Mouse (Mus musculus): Measurements from ENCODE around the gene Pcdh15. TPM values are rescaled to one million over a fixed set of nuclear protein-coding genes. Genes with fewer than 3 reads are reported as not detected.

Gene Pcdh15
- polyA plus RNA-seq (2014; fragmentation: Nextera tagmentation; extraction: Ambion mirVana), result 0.62 and 0.63 TPM in 2 replicates

- H3K27ac ChIP-seq (ENCODE audit: low read depth, low read length), result no peak within 1 kb of the TSS
- peak within 1 kb of the TSS; percentile 57 for H3K4me2 ChIP-seq (replicated peaks; ENCODE audit: low read depth, low read length)
- H3K36me3 ChIP-seq (ENCODE audit: control insufficient read depth, insufficient read depth, low read length), result no peaks in the 10 kb centered on the region
- H3K27me3 ChIP-seq (ENCODE audit: control insufficient read depth, insufficient read depth, low read length), result peaks cover 43% of the 10 kb centered on the region
- ATAC-seq (ENCODE audit: low FRiP score, low TSS enrichment), result peak; percentile 35; the same call in 1 of the 2 replicates
- peak within 1 kb of the TSS; percentile 61 for H3K4me3 ChIP-seq (ENCODE audit: low read length)
- H3K9me3 ChIP-seq (ENCODE audit: control insufficient read depth, low read length), result no peaks in the 10 kb centered on the region
- under 1% methylated on average over 79 of the region's 79 CpGs for WGBS
- no peaks in the 10 kb centered on the region for H3K4me1 ChIP-seq (ENCODE audit: control insufficient read depth, insufficient read depth, low read length)
- H3K9ac ChIP-seq (ENCODE audit: low read depth, low read length), result peak within 1 kb of the TSS; percentile 32; the same call in 1 of the 2 replicates
These were observed at the start of gene Pcdh15 for GRCm38 (mm10) chr10:73098966-73099845. TSS of gene Pcdh15 (plus strand) at chr10:73099342.

GRCm38 (mm10) chr10:73052074-73052473, 47.1 kb upstream of the Pcdh15 start:
- ATAC-seq (ENCODE audit: low FRiP score, low TSS enrichment), result no peak
- Histone ChIP-seq H3K9ac (ENCODE audit: low read depth, low read length) (no peak overlapping the region), H3K4me2 (replicated peaks; ENCODE audit: low read depth, low read length) (no peak overlapping the region), H3K27me3 (ENCODE audit: control insufficient read depth, insufficient read depth, low read length) (no peaks in the 10 kb centered on the region), H3K4me1 (ENCODE audit: control insufficient read depth, insufficient read depth, low read length) (no peaks in the 10 kb centered on the region), H3K27ac (ENCODE audit: low read depth, low read length) (no peak overlapping the region), H3K36me3 (ENCODE audit: control insufficient read depth, insufficient read depth, low read length) (no peaks in the 10 kb centered on the region), H3K4me3 (ENCODE audit: low read length) (no peak overlapping the region), H3K9me3 (ENCODE audit: control insufficient read depth, low read length) (no peaks in the 10 kb centered on the region)
- WGBS, result 86% methylated on average over 6 of the region's 6 CpGs

- Histone ChIP-seq H3K36me3 (ENCODE audit: control insufficient read depth, insufficient read depth, low read length) (no peaks in the 10 kb centered on the region), H3K4me1 (ENCODE audit: control insufficient read depth, insufficient read depth, low read length) (no peaks in the 10 kb centered on the region), H3K27me3 (ENCODE audit: control insufficient read depth, insufficient read depth, low read length) (no peaks in the 10 kb centered on the region), H3K9me3 (ENCODE audit: control insufficient read depth, low read length) (no peaks in the 10 kb centered on the region), H3K9ac (ENCODE audit: low read depth, low read length) (no peak overlapping the region), H3K4me2 (replicated peaks; ENCODE audit: low read depth, low read length) (no peak overlapping the region), H3K4me3 (ENCODE audit: low read length) (no peak overlapping the region), H3K27ac (ENCODE audit: low read depth, low read length) (no peak overlapping the region)
- no peak for ATAC-seq (ENCODE audit: low FRiP score, low TSS enrichment)
- WGBS, result 77% methylated on average over 2 of the region's 2 CpGs
These were observed 39.4 kb upstream of the Pcdh15 start for GRCm38 (mm10) chr10:73059726-73060230.

GRCm38 (mm10) chr10:73086703-73087102, 12.4 kb upstream of the Pcdh15 start:
- H3K9me3 ChIP-seq (ENCODE audit: control insufficient read depth, low read length), result no peaks in the 10 kb centered on the region
- H3K36me3 ChIP-seq (ENCODE audit: control insufficient read depth, insufficient read depth, low read length), result no peaks in the 10 kb centered on the region
- H3K27ac ChIP-seq (ENCODE audit: low read depth, low read length), result no peak overlapping the region
- no peak overlapping the region for H3K4me2 ChIP-seq (replicated peaks; ENCODE audit: low read depth, low read length)
- no peaks in the 10 kb centered on the region for H3K27me3 ChIP-seq (ENCODE audit: control insufficient read depth, insufficient read depth, low read length)
- no peak overlapping the region for H3K4me3 ChIP-seq (ENCODE audit: low read length)
- no peaks in the 10 kb centered on the region for H3K4me1 ChIP-seq (ENCODE audit: control insufficient read depth, insufficient read depth, low read length)
- ATAC-seq (ENCODE audit: low FRiP score, low TSS enrichment), result no peak
- 78% methylated on average over 5 of the region's 5 CpGs for WGBS
- H3K9ac ChIP-seq (ENCODE audit: low read depth, low read length), result no peak overlapping the region

- Histone ChIP-seq H3K9me3 (ENCODE audit: control insufficient read depth, low read length) (no peaks in the 10 kb centered on the region), H3K27ac (ENCODE audit: low read depth, low read length) (no peak overlapping the region), H3K4me2 (replicated peaks; ENCODE audit: low read depth, low read length) (peak overlapping the region; percentile 48), H3K4me1 (ENCODE audit: control insufficient read depth, insufficient read depth, low read length) (no peaks in the 10 kb centered on the region), H3K36me3 (ENCODE audit: control insufficient read depth, insufficient read depth, low read length) (no peaks in the 10 kb centered on the region), H3K27me3 (ENCODE audit: control insufficient read depth, insufficient read depth, low read length) (peaks cover 43% of the 10 kb centered on the region), H3K4me3 (ENCODE audit: low read length) (peak overlapping the region; percentile 34), H3K9ac (ENCODE audit: low read depth, low read length) (no peak overlapping the region)
- peak; percentile 22; the same call in 1 of the 2 replicates for ATAC-seq (ENCODE audit: low FRiP score, low TSS enrichment)
- under 1% methylated on average over 17 of the region's 17 CpGs for WGBS
These were observed 2.5 kb upstream of the Pcdh15 start for GRCm38 (mm10) chr10:73096531-73097135.

GRCm38 (mm10) chr10:73097176-73097575, 2.0 kb upstream of the Pcdh15 start:
- H3K27me3 ChIP-seq (ENCODE audit: control insufficient read depth, insufficient read depth, low read length), result peaks cover 43% of the 10 kb centered on the region
- H3K4me1 ChIP-seq (ENCODE audit: control insufficient read depth, insufficient read depth, low read length), result no peaks in the 10 kb centered on the region
- peak overlapping the region; percentile 48 for H3K4me2 ChIP-seq (replicated peaks; ENCODE audit: low read depth, low read length)
- no peaks in the 10 kb centered on the region for H3K9me3 ChIP-seq (ENCODE audit: control insufficient read depth, low read length)
- WGBS, result 5% methylated on average over 7 of the region's 7 CpGs
- no peak overlapping the region for H3K9ac ChIP-seq (ENCODE audit: low read depth, low read length)
- no peaks in the 10 kb centered on the region for H3K36me3 ChIP-seq (ENCODE audit: control insufficient read depth, insufficient read depth, low read length)
- H3K27ac ChIP-seq (ENCODE audit: low read depth, low read length), result no peak overlapping the region
- H3K4me3 ChIP-seq (ENCODE audit: low read length), result peak overlapping the region; percentile 34
- ATAC-seq (ENCODE audit: low FRiP score, low TSS enrichment), result peak; percentile 6; the same call in 1 of the 2 replicates

- Histone ChIP-seq H3K9me3 (ENCODE audit: control insufficient read depth, low read length) (no peaks in the 10 kb centered on the region), H3K4me3 (ENCODE audit: low read length) (0 out of 2 replicates have a peak overlapping the region, but pooled peaks have one; percentile 5), H3K4me2 (replicated peaks; ENCODE audit: low read depth, low read length) (peak overlapping the region; percentile 34), H3K9ac (ENCODE audit: low read depth, low read length) (no peak overlapping the region), H3K27ac (ENCODE audit: low read depth, low read length) (no peak overlapping the region), H3K27me3 (ENCODE audit: control insufficient read depth, insufficient read depth, low read length) (peaks cover 43% of the 10 kb centered on the region), H3K4me1 (ENCODE audit: control insufficient read depth, insufficient read depth, low read length) (no peaks in the 10 kb centered on the region), H3K36me3 (ENCODE audit: control insufficient read depth, insufficient read depth, low read length) (no peaks in the 10 kb centered on the region)
- ATAC-seq (ENCODE audit: low FRiP score, low TSS enrichment), result peak; percentile 14; the same call in 1 of the 2 replicates
- WGBS, result 0% methylated on average over 17 of the region's 17 CpGs
These were observed 1.2 kb upstream of the Pcdh15 start for GRCm38 (mm10) chr10:73097979-73098378.

GRCm38 (mm10) chr10:73099846-73100241, 702 bp downstream of the Pcdh15 start:
- Histone ChIP-seq H3K4me2 (replicated peaks; ENCODE audit: low read depth, low read length) (peak overlapping the region; percentile 57), H3K9me3 (ENCODE audit: control insufficient read depth, low read length) (no peaks in the 10 kb centered on the region), H3K4me1 (ENCODE audit: control insufficient read depth, insufficient read depth, low read length) (no peaks in the 10 kb centered on the region), H3K27me3 (ENCODE audit: control insufficient read depth, insufficient read depth, low read length) (peaks cover 42% of the 10 kb centered on the region), H3K36me3 (ENCODE audit: control insufficient read depth, insufficient read depth, low read length) (no peaks in the 10 kb centered on the region), H3K9ac (ENCODE audit: low read depth, low read length) (peak overlapping the region; percentile 32; the same call in 1 of the 2 replicates), H3K4me3 (ENCODE audit: low read length) (peak overlapping the region; percentile 61), H3K27ac (ENCODE audit: low read depth, low read length) (no peak overlapping the region)
- WGBS, result under 1% methylated on average over 37 of the region's 37 CpGs
- peak; percentile 93 for ATAC-seq (ENCODE audit: low FRiP score, low TSS enrichment)
